Mouse (Mus musculus): Measurements from ENCODE around the gene Repin1.
"Not testable (repeated sequence)": the region's sequence is repeated elsewhere in the genome, so short reads cannot be mapped to it uniquely, and the experiment has no call there.

Repin1 gene

DNA sequence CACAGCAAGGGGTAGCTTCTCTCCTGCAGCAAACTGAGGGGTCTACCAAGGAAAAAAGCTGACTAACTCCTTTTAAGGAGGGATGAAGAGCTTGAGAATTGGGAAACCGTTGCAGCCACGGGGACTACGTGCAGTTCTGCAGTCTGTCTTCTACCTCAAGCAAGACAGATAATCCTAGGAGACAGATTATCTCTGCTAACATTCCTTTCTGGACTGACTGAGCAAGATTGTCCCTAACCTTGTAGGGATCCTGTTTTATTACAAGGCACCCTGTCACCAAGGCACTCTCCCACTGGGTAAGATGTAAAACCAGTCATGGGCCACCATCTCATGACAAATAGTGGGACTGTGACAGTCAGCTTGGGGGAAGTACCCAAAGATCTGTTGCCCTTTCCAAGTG lies 12.4 kb upstream of the Repin1 start:
- DNase-seq: no peak

DNA sequence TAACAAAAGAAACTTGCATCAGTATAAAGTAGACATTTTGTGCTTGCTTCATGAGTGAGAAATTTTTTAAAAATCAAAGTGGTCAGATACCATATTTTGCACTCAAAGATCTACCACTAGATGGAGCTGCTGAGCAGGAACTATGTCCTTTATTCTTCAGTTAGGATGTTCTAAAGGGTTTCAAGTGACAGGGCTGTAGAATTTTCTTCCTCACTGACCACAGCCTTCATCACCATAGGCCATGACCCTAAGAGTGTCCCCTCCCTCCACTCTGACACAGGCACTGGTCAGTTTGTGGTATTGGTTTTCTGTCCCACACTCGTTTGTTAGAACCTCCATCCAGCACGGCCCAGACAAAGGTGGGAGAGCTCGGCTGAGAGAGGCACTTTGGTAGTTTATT lies 11.6 kb upstream of the Repin1 start:
- DNase-seq: no peak

DNA sequence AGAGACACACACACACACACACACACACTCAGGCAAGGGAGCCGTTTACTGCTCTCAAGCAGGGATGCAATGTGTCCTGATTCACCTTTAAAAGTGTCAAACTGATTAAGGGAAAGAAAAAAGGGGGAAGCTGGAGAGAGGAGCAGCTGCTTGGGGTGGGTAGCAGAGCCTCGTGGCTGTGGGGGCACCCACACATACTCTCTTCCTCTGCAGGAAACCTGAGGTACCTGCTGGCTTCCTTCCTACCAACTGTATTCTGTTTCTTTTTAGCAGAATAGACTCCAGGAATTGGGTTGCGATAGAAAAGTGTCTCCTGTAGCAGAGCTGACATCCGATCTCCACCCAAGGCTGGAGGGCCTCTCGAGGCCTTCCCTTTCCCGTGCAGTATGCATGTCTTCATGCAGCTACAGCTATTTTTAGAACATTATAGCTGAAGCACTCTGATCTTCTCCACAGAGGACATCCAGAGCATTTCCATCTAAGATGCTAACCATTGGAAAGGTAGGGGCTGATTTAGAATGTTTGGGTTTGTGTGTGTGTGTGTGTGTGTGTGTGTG lies 4.4 kb upstream of the Repin1 start, which contains the start of gene Gm45021:
Gm45021 (plus strand) TSS at position 417 of the 557 bp plus-strand sequence.
- DNase-seq: no peak

DNA sequence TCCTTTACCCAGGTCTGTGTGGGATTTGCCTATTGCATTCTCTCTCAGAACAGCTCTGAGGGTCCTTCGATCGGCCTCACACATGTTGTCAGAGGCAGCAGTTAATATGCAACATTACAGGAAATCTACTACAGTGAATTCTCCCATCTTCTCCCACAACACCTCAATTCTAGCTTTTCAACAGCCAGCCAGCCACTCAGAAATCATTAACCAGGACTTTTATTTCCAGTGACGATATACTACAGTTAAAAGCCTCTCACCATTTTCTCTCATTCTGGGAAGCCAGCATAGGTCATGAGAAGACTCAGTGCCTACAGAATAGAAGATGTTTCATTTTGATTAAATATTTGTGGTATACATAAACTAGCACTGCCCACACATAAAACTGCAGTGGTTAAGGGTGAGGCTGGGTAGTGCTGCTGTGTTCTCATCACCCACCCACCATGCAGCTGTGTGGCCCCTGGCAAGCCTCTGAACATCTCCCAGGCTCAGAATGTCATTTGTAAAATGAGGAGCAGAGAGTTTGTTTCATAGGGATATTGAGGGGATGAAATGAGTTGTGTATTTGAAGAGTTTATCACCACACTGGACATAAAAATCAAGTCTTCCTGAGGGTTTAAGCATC lies 2.4 kb upstream of the Repin1 start:
- DNase-seq: no peak

DNA sequence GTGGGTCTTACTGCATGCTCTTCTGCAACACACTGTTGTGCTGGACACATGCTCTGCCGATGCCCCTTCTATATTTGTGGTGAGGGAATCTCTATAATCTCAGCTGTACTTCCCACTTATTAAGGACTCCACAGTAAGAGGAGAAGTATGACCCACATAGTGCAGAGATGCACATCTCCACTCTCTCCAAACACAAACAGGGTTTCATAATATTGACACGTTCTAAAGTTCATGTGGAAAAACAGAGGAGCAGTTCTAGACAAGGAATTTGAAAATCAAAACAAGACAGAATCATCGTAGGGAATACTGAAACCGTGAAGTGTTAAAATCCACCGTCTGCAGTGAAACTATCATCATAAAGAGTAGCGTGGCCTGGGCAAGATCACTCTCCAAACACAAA lies 1.8 kb upstream of the Repin1 start:
- no peak for DNase-seq

DNA sequence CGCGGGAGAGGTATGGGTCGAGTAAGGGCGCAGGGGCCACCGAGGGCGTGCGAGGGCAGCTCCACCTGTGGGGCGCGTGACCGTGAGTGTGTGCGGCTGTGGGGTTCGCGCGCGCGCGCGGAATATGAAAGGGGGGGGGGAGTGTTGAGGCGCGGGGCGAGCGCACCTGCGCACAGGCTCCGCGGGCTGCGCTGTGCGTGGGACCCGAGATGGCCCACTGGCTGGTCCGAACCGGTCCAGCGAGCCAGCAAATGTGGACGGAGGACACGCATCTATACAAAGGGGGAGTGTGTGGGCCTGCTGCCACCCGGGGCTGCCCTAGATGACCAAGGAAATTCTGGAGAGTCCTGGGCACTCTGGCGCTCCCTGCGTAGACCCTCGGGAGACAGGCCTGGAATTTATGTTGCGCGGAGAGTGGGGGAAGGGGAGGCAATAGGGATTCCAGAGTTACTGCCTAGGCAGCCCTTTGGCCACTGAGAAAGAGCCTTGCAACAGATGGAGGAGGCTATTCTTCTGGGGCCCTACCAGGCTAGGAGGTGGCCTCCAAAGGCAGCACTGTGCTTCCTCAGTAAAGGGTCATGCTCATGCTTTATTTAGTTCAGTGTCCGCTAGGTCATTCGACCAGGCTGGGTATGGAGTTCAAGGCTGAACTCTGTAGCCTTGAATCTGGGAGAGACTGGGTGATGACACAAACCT lies 508 bp downstream of the Repin1 start:
- no peak for DNase-seq

DNA sequence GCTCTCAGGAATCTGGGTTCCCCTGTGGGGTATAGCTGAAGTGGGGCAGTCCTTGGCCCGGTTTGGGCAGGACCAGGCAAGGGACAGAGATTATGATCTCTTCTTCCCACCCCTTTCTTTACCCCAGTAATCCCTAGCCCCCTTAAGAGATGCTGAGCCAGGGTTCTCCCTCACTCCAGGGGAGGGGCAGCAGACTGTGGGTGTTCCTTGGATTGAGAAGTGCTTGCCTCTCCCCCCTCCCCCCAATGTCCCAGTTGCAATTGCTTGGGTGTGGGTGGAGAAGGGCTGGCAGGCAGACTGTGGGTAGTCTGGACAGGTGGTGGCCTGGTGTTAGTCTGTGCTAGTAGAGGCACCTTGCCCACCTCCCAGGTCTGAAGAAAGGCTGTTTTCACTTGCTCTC lies 1.6 kb downstream of the Repin1 start:
- DNase-seq: no peak

DNA sequence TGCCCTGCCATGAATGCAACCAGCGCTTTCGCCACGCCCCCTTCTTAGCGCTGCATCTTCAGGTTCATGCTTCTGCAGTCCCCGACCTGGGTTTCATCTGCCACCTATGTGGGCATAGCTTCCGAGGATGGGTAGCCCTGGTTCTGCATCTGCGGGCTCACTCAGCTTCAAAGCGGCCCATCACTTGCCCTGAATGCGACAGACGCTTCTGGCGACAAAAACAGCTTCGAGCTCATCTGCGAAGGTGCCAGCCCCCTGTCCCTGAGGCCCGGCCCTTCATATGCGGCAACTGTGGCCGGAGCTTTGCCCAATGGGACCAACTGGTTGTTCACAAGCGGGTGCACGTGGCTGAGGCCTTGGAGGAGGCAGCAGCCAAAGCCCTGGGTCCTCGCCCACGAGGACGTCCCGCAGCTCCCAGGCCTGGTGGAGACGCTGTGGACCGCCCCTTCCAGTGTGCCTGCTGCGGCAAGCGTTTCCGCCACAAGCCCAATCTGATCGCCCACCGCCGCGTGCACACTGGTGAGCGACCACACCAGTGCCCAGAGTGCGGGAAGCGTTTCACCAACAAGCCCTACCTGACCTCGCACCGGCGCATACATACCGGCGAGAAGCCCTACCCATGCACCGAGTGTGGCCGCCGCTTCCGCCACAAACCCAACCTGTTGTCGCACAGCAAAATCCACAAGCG lies 3.0 kb downstream of the Repin1 start:
- no peak for DNase-seq

DNA sequence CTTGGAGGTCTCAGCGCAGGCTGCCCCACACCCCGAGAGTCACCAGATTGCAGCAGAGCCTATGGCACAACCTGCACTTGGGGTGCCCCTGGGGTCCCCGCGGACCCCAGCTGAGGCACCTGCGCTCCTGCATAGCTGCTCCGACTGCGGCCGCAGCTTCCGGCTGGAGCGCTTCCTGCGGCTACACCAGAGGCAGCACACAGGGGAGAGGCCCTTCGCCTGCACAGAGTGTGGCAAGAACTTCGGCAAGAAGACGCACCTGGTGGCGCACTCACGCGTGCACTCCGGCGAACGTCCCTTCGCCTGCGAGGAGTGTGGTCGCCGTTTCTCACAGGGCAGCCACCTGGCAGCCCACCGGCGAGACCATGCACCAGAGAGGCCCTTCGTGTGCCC lies 3.5 kb downstream of the Repin1 start:
- DNase-seq: no peak

DNA sequence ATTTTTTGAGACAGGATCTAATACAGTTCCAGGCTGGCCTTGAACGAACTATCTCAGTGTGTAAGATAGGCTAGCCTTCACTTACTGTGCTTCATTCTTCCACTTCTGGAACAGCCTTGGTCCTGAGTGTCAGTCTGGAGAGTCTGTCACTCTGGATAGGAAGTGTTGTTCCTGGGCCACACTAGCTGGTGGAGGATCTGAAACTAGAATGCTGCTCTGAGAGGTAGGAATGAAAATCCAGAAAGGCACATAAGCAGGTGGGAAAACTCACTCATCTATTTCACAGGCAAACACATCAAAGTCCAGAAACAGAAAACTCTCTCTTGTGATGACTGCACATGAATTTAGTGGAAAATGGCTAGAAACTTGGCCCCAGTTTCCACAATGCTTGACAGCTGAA lies 6.9 kb downstream of the Repin1 start:
- no peak for DNase-seq

DNA sequence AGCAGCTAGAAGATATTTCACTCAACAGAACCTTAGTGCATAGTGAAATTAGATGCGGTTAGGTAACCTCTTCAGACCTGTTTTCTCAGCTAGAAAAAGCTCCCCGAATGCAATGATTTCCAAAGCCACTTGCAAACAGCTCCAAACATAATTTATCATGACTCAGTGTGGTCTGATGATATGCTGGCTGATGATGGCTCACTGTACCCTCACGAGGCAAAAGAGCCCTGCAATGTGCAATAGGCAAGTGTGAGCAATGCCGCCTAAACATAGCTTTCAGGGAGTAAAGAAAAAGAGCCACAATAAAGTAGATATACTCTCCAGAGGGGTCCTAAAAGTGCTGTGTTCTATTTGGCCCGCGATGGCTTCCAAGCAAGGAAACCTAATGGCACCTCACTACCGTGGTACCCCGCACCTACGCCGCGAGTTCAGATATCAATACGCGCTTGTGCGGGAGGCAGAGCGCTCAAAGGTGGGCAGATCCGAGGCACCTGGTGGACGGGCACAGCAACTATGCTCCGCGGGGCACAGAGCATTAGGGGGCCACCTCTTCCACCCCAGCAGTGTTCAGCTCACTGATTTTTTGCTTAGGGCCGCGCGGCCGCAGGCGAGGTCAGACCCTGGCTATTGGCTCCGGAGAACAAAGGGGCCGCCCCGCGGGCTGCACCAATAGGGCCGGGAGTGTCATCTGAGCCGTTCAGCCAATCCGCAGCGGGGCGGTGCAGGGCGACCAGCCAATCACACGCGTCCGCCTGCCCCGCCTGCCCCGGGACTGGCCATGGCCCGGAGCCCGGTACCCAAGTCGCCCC lies 7.8 kb downstream of the Repin1 start, which contains the start of gene Zfp775:
Zfp775 (plus strand) TSS at position 793 of the 809 bp plus-strand sequence.
- DNase-seq: peak; percentile 91 to 93

DNA sequence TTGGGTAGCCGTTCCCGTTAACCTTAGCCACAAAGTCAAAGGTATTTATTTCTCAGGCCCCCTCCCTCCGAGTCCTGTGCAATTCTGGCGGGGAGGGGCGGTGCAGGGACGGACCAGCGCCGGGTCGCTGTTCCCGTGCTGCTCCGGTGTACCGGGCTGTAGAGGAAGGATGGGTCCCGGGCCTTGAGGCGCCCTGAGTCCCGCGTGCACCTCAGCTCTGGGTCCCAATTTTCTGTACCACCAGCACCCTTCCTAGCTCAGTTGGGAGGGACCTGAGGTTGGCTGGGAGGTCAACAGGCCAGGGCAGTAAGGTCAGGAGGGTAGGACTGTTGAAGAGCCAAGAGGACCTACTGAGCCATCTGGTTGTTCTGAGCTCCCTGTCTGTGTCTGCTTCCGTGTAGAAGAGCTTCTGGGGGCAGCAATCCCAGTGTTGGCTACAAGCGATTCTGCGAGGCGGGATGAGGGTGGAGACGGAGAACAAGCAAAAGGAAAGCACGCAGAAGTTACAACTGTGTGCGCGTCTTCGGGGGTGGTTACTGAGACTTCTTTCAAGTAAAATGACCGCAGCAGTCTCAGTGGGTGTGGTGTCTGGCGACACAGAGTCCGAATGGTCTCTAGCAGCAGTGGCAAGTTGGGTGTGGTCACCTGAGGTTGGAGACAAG lies 8.5 kb downstream of the Repin1 start:
- no peak for DNase-seq

DNA sequence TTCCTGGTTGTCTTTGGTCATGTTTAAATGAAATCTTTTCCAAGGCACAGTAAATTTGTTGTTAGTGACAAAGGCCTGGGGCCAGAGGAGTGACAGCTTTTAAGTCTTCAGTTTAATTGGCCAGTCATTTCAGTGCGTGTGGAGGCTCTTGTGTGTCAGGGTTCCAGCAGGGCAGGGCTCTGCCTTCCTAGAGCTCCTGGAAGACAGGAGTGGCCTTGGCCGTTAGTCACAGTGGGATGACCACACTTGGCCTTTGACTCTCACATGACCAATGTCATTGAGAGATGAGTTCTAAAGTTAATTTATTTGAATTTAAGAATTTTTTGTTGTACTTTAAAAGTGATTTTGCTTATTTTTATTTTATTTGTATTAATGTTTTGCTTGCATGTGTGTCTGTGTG lies 14.4 kb downstream of the Repin1 start:
- no peak for DNase-seq

DNA sequence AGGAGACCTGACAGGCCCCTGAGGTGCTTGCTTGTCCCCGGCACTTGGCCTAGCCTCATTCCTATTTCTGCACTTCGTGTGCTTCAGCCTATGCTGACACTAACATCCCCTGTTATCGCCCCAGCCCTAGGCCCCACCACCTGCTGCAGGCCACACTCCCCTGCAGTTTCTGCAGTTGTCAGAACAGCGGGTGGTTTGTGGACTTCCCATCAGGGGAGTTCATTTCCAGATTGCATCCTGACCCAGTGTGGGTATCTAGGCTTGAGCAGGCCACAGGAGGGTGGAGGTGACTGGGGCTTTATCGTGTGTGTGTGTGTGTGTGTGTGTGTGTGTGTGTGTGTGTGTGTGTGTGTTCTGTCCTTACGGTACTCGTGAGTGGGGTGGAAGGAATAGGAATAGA lies 15.8 kb downstream of the Repin1 start:
- DNase-seq: no peak

DNA sequence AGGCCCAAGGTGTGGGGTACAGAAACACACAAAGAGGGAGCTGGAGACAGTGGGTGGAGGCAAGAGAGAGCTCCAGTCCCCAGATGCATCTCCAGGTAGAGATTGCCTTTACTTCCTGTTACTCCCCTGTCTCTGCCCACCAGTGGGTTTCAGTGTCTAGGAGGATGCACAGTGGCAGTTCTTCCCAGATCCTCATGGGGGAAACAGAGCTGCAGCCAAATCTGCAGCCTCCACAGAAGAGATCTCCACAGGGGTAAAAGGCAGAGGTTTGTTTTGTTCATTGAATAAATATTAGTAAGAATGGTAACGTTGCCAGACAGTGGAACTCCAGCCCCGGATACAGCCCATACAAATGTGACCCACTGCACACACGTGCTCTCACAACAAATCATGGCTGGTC lies 17.0 kb downstream of the Repin1 start:
- DNase-seq: no peak

DNA sequence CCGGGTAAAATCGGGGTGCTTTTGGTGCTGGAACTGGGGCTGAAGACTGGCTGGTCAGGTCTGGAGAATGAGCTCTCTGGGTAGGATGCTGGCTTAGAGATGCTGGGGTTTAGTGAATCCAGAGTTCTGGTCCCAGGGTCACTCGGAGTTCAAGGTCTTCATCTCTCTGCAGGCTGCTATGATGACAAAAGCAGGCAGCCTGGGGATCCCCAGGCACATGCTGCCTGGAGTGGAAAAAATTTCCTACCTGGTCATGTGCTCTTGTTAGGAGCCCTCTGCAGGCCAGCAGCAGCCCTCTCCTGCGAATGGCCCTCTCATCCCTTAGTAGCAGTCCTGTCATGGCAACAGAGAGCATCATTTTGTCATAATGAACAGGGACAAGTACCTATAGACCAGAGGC lies 19.8 kb downstream of the Repin1 start:
- DNase-seq: no peak

DNA sequence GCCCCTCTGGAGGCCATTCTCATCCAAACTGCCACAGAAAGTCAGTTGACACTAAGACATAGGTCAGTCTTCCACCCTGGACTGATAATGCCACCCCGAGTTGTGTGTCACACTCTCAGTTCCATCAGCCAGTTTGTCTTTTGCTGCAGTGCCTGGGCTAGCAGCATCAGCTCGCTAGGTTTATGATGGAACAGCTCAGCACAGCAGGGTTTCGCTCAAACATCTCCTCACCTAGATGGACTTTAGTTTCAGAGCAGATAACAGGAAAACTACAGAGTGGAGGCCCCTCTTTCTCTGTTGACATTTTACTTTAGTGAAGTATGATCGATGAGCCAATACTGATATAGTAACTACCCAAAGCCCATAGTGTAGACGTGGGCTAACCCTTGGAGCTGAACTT lies 21.1 kb downstream of the Repin1 start:
- no peak for DNase-seq

DNA sequence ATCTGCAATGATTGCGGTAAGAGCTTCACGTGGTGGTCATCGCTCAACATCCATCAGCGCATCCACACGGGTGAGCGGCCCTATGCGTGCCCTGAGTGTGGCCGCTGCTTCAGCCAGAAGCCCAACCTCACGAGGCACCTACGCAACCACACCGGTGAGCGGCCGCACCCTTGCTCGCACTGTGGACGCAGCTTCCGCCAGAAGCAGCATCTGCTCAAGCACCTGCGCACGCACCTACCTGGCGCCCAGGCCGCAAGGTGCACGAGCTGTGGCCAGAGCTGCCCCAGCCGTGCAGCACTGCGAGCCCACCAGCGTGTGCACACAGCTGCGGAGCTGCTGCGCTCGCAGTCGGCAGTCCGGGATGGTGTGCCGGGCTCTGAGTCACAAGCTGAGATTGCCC lies 26.3 kb downstream of the Repin1 start:
- DNase-seq: no peak

DNA sequence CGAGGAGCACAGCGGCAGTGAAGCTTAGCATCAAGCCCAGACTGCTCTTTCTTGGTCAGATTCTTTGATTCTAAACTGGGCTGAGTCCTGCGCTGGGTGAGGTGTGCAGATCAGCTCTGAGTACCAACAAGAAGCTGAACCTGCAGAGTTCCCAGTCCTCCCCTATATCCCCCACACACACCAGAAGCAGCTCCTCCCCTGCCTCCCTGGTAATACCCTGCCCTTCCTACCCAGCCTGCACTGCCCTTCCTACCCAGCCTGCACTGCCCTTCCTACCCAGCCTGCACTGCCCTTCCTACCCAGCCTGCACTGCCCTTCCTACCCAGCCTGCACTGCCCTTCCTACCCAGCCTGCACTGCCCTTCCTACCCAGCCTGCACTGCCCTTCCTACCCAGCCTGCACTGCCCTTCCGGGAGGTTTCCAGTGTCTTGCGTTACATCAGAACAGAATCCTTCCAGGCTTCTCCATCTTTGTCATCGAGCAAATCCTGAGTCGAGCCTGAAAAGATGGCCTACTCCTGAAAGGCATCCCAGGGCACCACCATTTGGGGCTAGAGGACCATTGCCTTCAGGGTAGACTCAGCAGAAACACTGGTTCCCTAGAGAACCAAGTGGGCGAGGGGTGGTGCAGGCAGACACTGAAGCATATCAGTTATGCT lies 28.6 kb downstream of the Repin1 start:
- DNase-seq: not testable (repeated sequence)

DNA sequence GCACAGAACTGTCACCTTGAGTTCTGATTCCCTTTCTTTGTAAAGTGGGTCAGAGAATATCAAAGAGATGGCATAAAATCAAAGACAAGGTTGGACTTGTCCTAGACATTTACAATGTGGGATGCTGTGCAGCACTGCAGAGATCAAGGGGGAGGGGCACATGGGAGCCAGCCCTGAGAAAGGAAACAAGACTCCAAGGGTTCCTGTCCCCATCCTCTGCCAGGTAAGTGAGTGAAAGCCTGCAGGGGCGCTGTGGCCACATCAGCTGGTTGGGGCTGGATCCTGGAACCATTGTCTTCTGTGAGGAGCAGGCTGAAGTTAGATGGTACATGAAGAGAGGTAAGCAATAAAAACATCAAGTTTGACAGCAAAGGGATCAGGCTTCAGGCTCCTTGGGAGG lies 29.8 kb downstream of the Repin1 start:
- DNase-seq: no peak

DNA sequence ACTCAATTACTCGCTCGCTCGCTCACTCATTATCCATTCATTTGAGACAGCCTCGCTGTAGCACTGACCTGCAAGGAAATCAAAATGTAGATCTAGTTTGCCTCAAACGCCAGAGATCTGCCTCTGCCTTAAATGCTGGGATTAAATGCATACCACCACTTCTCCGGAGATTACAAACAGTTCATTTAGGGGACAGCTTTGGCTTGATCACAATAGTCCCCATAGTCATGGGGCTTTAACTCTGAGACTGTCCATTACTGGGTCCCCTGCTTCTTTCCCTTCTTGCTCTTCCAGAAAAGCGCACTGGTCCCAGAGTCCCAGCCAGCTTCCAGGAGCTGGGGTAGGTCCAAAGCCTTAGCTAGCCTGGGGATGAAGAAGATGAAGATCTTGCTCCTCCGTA lies 32.8 kb downstream of the Repin1 start, which contains the start of gene AI854703:
AI854703 (plus strand) TSS at position 301 of the 400 bp plus-strand sequence.
- no peak for DNase-seq

DNA sequence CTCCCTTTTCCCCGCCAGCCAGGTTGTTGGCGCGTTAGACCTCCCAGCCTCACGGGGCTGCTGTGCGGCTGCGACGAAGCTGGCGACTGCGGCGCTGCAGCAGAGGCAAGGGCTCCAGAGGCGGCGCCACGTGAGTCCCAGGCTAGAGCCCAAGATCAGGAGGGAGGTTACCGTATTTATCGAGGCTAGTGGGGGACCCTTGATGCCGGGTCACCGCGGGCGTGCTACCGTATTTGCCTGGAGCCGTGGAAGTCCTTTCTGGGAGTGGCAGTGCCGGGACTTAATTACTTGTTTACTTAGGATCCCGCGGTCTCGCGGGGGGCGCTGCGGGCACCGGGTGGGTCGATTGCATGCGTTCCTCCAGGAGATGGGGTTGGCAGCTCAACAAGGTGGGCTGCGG lies 33.3 kb downstream of the Repin1 start:
- peak in 1 of 2 experiments; percentile 44 for DNase-seq

Measured in thymus, postnatal 36 days (tissue).